Mouse (Mus musculus) cerebellum, adult 11-12 months (tissue): ENCODE measurements around the gene Cel.

Experiments used
- DNase-seq: peaks from one replicate; pipeline ENCODE4 v3.0.0; 2022

Cel gene

DNA sequence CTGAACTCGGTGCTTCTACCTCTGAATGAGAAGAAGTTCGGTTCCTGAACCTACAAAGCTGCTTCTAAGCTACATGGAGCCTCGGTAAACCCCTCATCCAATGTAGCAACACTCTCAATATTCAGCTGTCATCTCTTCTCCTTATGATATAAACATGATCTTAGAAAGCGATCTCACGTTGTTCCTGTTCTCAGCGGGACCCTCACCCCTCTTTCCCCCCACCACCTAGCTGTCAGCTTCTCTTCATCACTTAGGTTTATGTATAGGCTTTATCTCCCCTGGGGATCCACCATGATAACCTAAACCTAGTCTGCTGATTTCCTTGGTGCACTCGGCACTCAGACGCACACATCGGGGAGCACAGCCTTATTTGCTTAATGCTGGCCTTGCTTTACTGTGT is 20.4 kb upstream of the Cel start, which contains the start of gene Gtf3c5:
Gtf3c5 (minus strand) TSS at position 101 of the 400 bp plus-strand sequence.
- DNase-seq = peak; percentile 22

GRCm38 (mm10) chr2:28582647-28583353 is 19.6 kb upstream of the Cel start:
- peak; percentile 86 for DNase-seq

DNA sequence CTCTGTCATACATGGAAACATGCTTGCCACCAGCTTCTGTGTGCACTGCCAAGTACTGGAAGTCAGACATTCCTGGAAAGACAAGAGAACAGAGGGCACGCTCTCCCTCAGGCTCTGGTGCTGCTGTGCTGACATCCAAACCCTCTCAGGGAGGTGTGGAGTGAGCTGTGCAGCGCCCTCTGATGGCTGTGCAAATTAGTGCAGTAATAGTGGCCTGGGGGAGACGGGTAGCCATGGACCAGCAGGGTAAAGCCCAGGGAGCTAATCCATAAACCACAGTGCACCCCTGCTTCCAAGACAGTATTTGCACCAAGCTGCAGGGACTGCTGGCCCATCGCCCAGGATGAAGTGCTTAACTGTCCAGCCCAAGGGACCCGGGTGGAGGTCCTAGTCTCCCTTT is 14.8 kb upstream of the Cel start:
- DNase-seq = no peak

DNA sequence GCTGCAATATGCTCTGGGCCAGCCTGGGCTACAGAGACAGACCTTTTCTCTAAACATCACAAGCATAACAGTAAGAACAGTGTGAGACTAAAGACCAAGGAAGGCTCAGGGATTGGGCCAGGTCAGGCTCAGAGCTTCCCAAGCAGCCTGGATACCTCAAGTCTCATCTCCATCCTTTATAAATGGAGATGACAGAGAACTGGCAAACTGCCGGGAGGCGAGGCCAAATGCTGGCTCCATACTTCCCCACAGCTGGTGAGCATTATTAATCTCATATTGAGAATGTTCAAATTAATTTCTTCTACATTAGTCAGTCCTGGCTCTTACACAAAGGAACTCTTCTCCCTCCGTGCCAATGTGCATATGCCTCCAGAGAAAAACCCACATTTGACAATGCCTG is 13.6 kb upstream of the Cel start:
- no peak for DNase-seq

GRCm38 (mm10) chr2:28575341-28575740 is 12.1 kb upstream of the Cel start:
- DNase-seq = no peak

DNA sequence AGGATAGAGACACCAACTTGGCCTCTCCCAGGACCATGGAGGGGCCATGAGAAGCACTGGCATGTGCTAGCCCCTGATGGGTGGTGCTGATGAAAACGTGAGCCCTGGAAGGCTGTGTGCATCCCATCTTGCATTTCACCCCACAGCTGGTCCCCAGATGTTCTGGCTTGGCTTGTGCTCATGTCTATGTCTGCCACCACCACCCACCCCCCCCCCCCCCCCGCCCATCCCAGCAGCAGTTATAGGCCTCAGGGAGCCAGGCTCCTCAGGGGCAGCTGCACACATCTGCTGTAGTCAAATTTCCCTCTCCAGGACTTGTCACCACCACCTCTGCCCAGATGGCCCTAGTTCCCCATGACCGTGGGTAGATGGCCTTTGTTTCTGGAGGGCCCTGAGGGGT is 6.7 kb upstream of the Cel start:
- DNase-seq = no peak

- no peak for DNase-seq
Observed at GRCm38 (mm10) chr2:28566545-28566944, 3.3 kb upstream of the Cel start.

DNA sequence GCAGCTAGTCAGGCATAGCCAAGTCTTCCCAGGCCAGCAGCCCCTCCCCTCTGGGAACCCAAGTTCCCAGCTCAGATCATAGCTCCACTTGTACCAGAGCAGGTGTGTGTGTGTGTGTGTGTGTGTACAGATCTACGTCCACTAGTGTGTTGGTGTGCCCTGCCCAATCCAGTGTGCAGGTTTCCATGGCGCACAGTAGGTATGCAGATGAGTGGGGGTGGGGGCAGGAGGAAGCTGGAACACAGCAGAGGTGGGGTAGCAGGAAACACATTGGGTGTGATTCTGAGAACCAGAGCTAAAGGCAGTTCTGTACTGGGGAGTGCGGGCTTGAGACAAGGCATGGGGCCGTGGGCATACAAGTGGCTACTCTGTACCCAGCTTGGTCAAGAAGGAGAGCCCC is 1.2 kb upstream of the Cel start:
- DNase-seq = no peak

DNA sequence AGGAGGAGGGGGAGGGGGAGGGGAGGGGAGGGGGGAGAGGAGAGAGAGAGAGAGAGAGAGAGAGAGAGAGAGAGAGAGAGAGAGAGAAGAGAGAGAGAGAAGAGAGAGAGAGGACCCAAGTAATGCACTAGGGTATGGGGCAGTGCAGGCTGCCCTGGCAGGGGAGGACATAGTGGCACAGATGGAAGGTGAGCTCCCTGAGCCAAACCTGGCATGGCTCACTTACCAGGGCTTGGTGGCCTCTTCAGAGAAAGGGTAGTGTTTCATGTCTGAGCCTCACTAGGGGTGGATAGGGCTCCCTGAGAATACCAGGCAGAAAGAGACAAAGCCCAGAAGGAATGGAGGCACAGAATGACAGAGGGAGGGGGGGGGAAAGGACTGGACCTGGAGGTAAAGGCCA is 627 bp upstream of the Cel start:
- DNase-seq = peak; percentile 34

DNA sequence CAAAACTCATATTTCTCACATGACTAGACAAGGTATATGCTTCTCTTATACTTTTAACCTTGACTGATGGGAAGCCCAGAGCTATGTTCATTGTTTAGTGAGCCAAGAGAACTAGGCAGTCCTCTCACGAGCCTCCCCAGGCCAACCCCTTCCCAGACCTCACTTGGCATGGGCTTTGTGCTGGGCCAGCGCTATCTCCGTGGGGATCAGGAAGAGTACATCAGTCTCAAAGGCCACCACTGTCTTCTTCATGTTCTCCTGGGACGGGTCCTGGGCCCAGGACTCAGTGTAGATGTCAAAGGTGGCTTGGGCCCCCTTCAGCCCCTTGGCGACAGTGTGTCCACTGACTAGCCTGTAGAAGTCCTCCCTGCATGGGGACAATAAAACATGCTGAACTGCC is 5.8 kb downstream of the Cel start:
- DNase-seq = no peak

DNA sequence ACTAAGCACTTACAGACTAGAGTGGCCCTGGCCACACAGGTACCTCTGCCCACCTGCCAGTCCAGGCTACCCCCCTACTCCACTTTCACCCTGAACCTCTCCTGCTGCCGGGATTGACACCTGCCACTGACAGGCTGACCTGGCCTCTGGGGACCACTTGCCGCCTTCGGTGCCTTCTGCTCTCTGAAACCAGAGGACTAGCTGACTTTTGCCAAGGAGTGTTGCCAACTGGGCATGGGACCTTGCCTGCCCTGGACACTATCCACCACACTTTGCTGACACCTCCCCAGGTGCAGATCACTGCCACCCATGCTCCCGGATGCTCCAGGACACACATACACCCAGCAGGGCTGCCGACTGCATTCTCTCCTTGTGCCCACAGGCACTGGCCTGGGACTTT is 10.9 kb downstream of the Cel start:
- DNase-seq = peak; percentile 49

- DNase-seq = peak; percentile 59
Observed at GRCm38 (mm10) chr2:28549157-28549556, 14.0 kb downstream of the Cel start.

DNA sequence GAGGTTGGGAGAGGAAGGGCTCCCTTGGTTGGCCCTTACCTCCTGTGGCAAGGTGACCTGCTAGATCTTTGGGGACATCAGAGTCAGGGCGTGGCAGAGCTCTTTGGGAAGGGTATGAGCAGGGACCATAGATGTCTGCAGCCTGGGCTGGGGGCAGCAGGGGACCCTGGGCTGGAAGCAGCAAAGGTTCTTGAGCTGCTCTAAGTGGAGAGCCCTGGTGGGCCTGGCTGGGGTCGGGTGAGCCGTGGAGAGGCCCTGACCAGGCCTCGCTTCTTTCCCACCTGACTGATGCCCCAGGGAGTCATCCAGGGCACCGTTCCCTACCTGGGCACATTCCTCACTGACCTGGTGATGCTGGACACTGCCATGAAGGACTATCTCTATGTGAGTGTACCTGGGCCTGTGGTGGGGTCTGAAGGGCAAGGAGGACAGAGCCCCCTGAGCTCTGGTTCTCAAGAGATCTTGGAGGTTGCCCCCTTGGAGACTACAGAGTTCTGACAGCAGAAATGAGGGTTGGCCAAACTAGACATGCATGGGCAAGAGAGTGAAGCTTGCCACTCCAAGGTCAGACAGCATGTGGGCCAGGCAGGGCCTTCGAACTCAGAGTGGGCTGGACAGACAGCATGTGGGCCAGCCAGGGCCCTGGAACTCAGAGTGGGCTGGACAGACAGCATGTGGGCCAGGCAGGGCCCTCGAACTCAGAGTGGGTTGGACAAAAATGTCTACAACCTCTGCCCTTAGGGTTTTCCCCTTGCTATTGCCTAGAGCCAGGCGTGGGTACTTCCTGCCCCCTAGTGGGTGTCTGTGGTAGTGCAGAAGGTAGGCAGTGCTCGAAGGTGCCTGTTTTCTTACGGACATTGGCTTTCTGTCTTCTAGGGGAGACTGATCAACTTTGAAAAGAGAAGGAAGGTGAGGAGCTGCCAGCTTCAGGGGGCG is 15.7 kb downstream of the Cel start:
- peak; percentile 78 for DNase-seq

DNA sequence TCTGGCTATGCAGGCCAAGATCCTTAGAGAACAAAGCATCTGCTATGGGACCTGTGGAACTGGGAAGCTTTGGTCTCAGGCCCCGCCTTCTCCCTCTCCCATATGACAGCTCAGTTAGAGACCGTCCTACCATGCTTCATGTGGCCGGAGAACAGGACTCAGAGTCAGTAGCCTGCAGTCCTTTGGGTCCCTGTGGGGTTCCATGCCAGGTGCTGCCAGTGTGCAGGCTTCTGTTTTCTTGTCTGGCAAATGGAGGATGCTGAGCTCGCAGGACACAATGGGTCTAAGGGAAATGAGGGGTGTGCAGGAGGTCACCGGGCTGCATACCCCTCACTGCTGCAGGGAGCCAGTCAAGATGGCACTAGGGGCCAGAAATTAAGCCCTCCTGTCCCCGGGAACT is 16.6 kb downstream of the Cel start:
- DNase-seq = peak; percentile 57

DNA sequence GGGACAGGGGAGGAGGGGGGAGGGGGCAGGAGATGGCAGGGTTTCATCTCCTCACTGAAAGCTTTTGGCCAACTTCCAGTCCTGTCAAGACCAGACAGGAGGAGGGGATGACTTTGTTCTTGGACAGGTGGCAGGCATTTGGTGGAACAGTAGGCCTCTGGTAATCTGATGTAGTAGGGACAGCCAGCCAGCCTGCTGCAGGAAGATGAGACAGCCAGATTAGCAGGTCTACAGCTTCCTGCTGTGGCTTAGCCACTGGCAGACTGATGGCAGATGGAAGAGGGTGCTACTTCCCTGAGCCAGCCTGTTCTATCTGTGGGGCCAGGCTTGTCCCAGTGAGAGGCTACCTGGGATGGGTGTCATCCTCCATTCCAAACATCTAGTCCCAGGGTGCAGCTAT is 17.2 kb downstream of the Cel start:
- DNase-seq = peak; percentile 86

GRCm38 (mm10) chr2:28543894-28544293 is 19.3 kb downstream of the Cel start:
- DNase-seq = peak; percentile 94

DNA sequence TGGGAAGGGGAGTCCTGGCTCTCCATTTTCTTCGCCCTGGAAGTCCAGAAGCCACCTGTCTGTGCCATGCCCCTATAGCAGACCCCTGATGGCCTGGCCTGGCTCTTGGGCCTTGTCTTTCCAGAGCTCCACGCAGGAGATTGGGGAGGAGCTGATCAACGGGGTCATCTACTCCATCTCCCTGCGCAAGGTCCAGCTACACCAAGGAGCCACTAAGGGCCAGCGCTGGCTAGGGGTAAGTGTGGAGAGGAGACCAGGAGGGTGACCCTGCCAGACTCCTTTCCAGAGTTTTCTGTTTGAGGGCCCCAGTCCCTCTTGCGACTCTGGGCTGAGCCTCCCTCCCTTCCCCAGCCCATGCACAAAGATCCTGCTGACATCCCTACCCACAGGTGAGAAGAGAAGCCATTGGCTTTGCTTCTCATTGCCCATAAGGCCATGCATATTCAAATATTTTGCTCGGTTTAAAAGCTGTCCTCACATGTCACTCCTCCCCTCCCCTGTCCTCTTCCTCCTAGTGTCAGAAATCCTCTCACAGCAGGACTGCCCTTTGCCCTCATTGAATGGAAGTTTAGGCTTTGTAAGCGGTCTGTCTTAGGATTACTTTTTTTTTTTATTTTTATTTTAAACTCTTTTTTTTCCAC is 22.5 kb downstream of the Cel start:
- DNase-seq = no peak

DNA sequence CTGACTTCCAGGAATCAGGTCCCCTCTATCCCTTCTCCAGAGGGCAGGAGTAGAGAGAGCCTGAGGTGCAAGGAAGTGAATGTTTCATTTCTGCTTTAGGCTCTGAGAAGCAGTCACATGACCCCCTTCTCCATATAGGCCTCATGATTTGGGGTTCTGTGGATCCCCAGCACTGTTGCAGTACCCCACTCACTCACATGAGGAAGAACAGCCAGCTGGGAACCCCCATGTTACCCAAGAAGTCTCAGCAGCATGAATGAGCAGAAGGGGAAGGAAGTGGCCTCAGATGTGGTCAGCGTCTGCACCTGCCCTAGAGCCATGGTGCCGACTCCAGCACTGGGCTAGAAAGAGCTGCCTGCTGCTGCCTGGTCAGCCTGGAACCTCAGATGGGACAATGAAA is 23.3 kb downstream of the Cel start:
- peak; percentile 27 for DNase-seq

- DNase-seq = peak; percentile 77
Observed at GRCm38 (mm10) chr2:28539206-28539605, 24.0 kb downstream of the Cel start.

- DNase-seq = peak; percentile 68
Observed at GRCm38 (mm10) chr2:28538817-28539128, 24.4 kb downstream of the Cel start.

DNA sequence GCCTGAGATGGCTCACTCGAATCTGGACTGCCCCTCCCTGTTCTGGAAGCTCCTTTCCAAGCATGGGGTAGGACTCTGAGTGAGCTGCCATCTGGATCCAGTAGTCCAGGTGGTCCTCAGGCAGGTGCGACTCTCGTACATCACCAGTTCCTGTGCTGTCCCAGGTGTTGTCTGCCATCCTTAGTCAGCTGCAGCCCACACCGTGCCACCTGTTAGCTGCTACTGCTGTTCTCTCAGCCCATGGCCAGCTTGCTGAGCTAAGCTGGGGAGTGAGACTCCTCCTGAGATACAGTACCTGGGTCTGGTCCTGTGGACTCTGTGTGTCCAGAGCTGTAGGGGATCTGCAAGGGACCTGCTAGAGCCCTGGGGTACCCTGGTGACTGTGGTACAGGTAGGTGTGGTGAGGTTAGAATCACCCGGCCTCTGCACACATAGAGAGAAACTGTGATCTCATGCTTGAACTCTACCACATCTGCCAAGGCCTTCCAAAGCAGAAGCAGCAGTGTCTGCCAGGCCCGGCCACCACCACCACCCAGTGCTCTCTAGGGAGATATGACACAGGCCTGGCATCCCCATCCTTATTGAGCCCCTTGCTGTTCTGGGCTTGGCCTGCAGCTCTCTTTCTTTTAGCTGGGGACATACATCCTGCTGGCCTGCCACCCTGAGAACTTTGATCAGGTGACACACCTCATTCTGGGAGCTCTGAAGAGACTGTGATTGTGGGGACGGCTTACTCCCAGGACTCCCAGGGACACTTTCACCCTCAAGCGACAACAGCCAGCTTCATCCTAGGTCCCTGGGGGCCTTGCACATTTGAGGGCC is 25.0 kb downstream of the Cel start:
- peak; percentile 59 for DNase-seq

GRCm38 (mm10) chr2:28537634-28537920 is 25.6 kb downstream of the Cel start:
- peak; percentile 52 for DNase-seq
